Mouse (Mus musculus) neutrophil, adult 5-6 weeks (primary cell): ENCODE measurements around the gene Astn2. TPM values are rescaled to one million over a fixed set of nuclear protein-coding genes. Genes with fewer than 3 reads are reported as not detected.

Source experiments
- ATAC-seq: fragments of 151-379, 151-347 bp; 2 replicates; pipeline ENCODE4 v1.8.0; 2017; ENCODE audit warnings: mild to moderate bottlenecking, moderate TSS enrichment; ENCODE audit not compliant: insufficient number of reproducible peaks, poor library complexity, low FRiP score, severe bottlenecking; ENCODE audit errors: extremely low read depth
- total RNA-seq: library from RNA; stranded (forward); fragments of 200-1000 nt; gene quantifications from 2 replicates; pipeline ENCODE4 v1.2.3, GENCODE M21; 2017

Astn2 gene
- total RNA-seq, 1 experiment from 2014 or later = not detected

DNA sequence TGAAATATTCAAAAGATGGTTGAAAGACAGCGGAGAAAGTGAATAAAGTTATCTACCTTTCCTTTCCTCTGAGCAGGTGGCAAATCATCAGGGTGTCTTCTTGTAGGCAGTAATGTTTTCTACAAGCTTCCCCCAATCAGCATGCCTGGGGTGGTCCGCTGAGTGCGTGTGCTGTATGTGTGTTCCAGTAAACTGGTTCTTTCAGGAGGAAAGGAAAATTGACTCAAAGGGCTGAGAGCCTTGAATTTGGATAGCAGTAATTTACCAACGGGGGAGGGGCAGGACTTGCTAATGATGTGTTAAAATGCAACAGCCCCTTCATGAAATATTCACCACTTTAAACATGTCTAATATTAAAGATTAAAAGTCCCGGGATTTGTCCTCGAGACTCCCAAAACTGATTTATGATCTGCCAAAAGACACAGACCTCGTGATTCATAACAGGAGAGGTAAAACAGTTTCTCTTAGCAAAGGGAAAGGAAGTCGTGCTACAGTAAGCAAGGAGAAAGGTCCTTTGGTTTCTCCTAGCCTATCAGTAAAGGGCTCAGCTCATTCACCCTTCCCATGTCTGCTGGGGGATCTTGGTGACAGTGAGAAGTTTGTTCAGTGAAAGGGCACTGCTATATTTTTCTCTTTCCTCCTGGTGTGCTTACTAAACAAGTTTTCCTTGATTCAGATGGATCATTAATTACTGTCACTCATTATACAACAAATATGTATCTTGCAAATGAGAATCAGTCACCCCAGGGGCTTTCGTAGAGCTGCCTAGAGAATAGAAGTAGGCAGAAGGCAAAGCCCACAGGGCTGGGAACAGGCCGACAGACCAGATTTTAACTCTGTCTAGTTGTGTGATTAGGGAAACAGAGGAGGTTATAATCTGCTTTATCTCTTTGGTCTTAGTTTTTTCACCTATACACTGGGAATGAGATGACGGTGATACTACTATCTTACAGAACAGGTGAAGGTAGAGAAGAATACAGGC is 488.1 kb downstream of the Astn2 start:
- no peak for ATAC-seq

DNA sequence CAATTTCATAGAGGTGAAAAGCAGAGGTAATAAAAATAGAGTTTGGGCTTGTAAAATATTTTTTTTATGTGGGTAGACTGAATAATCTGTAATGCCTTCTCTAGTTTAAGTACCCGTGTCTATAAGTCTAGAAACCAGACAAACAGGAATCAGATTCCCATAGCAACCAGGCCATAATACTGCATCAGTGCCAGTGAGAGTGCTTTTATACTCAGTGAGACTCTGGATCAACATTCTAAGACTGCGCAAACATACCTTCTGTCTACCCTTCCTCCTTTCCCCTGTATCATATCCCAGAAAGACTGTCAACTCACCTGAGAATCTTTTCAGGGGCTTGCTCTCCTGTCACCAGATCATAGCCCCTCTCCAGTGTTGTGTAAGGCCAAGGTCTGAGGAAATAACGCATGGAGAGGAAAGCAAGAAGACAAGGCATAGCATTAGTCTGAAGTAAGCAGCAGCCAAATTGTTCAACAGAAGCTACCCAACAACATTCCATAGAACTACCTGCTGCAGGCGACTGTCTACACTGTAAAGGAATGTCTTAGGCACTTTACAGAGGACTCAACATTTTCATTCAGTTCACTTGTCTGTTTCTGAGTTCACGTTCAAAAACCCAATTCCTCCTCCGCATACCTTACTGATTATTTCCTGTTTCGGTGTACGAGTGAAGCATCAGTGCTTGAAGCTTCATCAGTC is 492.0 kb downstream of the Astn2 start:
- no peak for ATAC-seq

DNA sequence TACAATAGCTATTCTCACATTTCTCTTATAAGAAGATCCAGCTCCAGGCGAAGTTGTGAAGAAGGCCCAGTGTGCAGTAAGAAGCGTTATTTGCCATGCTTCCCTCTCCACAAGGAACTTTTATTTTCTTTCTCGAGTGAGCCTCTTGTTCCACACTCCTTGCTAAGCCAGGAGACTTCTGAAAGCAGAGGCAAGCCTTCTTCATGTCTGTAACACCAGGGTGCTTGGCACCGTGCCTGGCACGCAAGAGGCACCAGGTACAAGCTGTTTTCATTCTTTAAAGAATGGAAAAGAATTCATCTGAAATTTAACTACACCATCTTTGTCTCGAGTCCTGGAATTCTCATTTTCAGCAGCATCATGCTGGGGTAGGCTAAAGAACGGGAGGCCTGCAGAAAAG is 496.8 kb downstream of the Astn2 start:
- no peak for ATAC-seq

DNA sequence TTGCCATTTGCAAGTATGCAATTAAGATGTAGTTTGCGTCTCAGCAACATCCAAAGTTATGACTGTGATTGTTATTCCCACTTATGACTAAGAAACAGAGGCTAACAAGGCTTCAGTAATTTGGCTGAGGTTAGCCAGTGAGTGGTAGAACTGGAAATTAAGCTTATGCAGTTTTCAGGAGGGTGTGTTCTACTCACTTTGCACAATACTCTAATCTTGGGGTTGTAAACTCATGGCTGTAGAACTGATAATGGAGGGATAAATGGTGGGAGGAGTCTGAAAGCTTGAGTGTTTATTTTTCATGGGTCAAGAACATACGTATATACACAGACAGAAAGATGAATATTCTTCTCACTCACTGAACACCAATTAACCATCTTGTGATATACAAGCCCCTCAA is 499.4 kb downstream of the Astn2 start:
- ATAC-seq = no peak

DNA sequence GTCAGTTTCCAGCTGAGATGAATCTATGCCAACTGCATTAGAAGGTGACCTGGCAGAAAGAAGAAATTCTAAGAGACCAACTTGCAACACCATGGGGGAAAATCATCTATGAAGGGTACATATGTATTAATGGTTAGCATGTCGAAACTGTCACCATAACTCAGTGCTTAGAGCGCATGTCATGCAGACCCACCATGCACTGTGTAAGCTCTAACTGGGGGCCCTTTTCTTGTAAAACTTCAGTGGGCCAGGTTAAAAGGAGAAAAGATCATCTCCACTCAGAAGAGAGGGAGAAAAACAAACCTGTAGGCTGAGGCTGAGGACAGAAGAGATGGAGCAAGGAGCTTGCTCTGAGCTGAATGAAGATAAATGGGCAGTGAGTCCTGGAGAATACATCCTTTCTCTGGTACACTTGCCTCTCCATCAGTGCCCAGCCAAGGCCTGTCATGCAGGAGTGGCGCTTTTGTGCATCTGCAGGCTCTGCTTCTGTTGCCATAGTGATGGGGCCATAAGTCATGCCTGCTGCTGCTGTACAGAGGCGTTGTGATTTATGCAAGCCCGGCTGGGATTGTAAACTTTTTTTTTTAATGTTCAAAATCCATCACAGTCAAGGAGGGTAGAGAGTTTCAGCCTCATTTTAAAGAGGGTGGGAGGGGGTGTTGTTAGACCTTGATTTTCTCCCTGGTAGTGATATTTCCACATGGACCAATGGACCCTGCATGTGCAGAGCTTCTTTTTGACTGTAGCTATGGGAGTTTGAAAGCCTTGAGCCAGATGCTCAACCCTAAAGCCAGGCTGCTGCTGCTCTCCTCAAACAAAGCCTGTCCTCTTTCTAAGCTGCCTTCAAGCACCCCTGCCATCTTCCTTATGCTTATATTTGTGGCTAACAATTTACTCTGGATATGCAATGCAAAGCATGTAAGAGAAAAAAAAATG is 508.1 kb downstream of the Astn2 start:
- ATAC-seq = no peak

DNA sequence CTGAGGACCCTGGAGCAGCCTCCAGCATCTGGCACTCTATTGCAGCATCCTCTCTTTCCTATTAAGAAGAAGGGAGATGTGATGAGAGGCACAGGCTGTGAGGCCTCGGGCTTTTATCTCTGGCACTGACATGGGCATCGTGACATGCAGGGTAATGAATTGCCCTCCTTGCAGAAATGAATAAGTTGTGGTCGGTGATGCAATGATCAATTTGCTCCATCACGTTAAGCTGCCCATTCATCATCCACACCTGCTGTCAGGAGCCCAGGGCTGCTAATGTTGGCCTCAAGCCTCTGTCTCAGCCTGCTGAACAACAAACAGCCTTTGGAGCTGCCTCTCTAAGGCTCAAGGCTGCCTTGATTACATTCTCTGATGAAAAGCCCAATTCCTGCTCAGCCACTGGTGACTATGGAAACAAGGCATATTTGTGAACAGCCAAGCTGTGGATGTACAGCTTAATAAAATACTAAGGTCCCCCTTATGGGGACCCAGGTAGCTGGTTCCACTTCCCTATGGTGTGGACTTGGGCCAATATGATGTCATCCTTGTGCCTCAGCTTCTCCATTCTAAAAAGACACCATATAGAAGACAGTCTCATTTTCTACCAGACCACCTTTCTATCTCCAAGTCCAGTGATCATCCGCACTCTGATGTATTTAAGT is 515.9 kb downstream of the Astn2 start:
- ATAC-seq = no peak

DNA sequence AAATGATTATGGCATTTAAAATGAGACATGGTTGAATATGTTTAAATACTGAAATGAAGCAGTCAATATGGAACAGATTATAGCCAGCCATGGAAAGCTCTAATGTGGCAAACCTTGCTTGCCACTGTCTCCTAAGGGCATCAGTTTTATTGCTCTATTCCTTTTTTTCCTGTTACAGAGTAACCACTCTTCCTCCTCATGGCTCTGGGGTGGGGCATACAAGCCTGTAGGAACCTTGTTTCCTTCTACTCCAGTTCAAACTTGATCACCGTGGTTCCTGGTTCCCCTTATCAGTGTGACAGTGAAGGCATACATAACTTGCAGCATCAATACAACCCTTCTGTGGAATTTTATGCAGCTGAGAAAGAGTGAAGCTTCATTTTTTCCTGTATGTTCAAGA is 517.5 kb downstream of the Astn2 start:
- ATAC-seq = no peak

DNA sequence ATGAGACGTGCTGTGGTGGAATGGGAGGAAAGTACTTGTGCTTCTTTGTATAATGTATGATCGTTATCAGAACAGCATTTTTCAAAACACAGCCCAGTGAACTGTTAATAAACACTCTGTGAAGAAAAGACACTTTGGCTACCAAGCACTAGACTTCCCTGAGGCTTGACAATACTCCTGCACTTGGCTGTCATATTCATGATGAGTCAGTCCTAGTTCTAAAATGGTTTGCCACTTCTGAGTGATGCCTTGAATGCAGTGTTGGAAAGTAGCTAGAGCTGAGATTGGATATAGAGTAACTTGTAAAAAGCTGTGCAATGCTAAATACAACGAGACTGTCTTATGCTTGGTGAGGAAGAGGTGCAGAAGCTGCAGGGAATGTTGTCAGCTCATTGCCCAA is 518.5 kb downstream of the Astn2 start:
- ATAC-seq = no peak

DNA sequence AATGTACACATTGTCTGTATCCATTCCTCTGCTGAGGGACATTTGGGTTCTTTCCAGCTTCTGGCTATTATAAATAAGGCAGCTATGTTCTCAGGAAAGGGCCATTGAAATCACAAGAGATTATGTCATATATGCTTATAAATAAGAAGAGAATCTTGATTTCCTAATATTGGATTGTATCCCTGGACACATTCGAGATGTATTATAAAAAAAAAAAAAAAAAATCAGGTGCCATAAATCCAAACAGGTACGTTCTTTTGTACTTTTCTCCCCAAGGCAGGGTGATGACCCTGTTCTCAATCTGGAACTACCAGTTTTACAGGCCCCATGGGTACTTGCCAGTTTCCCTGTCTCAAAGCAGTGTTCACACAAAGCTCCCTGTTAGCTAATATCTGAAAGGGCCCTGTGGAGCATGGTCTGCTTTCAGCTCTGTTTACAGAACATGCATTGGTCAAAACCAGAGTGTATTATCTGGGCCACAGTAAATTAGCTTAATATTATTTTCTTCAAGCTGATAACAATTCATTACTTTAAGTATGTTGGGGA is 530.1 kb downstream of the Astn2 start:
- ATAC-seq = no peak

DNA sequence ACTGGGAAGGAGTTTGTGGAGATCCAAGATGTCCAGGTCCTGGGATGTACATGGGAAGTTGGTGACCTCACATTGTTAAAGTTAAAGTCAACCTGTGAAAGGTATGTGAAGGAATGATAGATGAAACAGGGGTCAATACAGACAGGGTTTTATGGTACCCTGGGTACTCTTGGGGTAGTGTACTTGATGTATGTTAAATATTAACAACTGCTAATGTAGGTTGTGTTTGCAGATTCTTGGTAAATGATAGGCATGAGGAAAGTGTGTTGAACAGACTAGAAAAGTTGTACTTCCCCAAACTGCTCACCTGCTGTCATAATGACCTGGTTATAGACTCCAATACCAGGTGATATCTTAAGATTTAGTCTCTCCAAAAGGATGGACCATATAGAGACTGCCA is 539.9 kb downstream of the Astn2 start:
- ATAC-seq = no peak

DNA sequence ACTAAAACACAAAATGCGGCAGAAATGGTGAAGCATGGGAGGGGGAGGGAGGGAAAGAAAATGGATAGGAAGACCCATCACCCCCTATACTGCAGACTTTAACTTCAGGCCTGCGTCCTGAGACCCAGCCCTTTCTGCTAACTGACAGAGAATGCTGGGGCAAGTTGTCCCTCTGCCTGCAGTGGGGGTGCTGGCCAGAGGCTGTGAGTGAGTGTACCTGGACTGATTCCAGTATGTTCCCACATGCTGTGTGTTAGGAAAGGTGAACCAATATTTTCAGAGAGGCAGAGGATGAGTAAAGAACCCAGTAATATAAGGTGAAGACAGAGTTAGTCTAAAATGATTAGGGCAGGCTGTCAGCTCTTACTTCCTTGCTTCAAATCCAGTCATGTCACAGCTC is 561.2 kb downstream of the Astn2 start:
- ATAC-seq = no peak

DNA sequence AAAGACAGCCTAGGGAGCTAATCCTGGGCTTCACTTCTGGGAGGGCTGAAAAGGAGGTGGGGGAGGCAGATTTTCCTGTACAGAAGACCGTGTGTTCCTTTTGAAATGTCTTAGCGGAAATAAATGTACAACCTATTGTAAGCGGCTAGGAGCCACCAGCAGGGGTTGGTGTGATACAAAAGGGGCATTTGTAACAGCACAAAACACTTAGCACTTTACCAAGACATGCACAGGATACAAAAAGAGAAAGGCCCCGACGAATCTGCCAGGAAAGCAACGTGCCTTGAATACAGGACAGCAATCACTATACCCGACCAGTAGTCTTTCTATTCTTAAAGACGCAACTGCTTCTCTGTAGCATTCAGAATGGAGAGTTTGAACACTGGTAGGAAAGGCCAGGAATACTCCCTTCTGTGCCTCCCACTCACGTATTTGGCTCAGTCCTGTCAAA is 564.8 kb downstream of the Astn2 start:
- no peak for ATAC-seq

DNA sequence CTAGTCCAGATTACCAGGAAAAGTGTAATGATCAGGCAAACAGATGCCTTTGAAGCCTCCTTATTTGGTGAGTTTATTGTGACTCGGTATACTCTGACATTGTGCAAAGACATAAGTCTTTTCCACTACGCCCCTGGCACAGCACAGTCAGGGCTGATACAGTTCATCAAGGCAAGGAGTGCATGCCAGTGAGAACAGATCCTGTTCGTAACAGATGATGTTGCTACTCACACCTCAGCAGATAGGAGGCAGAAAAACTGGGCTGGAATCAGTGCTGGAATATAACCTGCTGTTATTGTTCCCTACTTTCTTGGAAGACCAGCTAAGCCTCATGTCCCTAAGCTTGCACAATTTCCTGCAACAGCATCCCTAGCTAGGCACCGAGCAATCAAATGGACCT is 565.6 kb downstream of the Astn2 start:
- no peak for ATAC-seq

DNA sequence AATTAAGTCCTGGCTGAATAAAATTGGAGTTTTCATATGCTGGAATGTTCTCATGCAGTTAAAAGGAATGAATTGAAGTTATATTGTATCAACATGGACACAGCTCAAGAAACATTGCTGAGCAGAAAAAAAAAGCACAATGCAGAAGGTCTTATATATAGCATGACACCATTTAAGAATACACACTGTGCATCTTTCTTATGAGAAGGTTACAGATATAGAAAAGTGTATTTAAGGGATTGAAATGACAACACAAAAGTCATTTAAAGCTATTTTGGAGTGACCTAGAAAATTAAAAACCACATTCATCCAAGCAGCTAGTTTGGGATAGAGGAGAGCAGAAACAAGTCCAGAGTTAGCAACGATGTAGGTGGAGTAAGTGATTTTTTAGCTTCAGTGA is 571.4 kb downstream of the Astn2 start:
- no peak for ATAC-seq

DNA sequence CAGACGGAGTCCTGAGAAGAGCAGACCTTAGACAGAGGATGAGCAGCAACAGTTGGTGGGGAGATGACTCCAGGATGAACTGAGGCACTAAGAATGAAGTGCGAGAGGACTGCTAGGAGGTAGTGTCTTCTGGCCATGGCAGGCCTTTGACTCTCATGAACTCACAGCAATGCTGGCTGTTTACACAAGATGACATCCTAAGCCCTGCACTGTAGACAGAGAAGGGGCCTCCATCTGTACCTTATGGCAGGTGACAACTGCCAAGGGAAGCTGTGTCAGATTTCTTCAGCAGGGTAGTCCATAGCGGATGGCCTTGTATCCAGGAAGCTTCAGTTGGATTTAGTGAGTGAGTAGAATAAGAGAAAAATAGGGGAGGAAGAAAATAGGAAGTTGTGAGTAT is 572.5 kb downstream of the Astn2 start:
- no peak for ATAC-seq

DNA sequence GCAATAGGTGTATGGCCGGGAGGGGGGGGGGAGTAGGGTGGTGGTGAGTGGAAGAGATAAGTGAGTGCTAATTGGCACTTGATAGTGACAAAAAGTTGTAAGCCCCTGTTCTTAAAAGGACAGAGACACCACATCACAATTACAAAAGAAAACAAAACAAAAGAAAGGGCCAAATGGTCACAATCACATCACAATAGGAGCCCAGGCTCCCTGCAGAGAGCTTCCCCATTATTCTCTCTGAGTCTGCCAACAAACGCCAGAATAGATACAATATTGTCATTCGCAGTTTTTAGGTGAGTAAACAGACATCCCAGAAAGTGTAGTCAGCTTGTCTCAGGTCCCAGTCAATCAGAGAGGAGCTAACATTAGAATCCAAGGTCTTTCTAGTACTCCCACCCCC is 573.9 kb downstream of the Astn2 start:
- ATAC-seq = no peak

DNA sequence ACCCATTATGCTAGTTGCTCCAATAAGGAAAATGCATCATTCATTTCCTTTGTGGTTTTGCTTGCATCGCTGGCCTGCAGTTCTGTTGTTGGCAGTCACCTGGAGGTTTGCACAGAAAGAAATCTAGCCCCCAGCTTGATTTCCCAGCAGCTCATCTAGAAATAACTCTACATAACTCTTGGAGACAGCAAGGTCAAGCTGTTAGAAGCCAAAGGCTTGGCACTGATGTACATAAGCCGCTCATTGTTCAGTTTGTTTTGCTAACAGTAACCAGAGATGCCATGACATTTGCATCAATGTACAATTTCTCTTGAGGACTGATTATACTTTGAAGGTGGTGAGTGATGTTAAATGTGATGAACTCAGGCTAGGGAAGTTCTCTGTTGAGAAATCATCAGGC is 583.3 kb downstream of the Astn2 start:
- ATAC-seq = no peak

DNA sequence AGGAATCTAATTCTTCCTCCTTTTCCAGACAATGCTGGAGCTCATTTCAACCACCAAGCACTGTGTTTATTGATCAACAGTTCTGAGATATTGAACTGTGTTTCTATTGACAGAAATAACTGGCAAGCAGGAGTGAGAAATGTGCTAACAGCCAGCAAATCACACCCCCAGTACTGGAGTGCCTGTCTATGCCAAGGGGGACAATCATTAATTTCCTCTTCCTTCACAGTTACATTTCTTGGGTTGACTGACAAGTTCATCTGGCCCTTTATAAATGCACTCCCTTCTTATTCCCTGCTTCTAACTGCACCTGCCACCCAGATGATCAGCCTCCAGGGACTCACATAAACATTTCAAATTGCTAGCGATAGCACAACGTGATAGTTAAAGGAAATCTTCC is 584.2 kb downstream of the Astn2 start:
- no peak for ATAC-seq
